Mouse (Mus musculus): ENCODE results near the gene Sap30bp. TPM values are rescaled to one million over a fixed set of nuclear protein-coding genes. Genes with fewer than 3 reads are reported as not detected.
A peak's percentile ranks its signal among the peaks of the same experiment; 100 is the strongest.

The Sap30bp gene
- polyA plus RNA-seq, 1 experiment from 2014 or later: 29.2 TPM

- Histone ChIP-seq H3K9ac (ENCODE audit: low read depth, low read length) (no peak overlapping the region), H3K27me3 (replicated peaks; ENCODE audit: control insufficient read depth, insufficient read depth, low read length) (no peaks in the 10 kb centered on the region), H3K36me3 (ENCODE audit: control insufficient read depth, insufficient read depth, low read length) (peaks cover 12% of the 10 kb centered on the region; the same call in 1 of the 2 replicates), H3K4me2 (ENCODE audit: low read depth, low read length) (no peak overlapping the region), H3K4me1 (ENCODE audit: control insufficient read depth, insufficient read depth, low read length) (peaks cover 42% of the 10 kb centered on the region), H3K9me3 (ENCODE audit: control insufficient read depth, low read length) (no peaks in the 10 kb centered on the region), H3K27ac (ENCODE audit: low read length) (no peak overlapping the region), H3K4me3 (ENCODE audit: low read length) (no peak overlapping the region)
- no peak for ATAC-seq
- 93% methylated on average over 11 of the region's 11 CpGs for WGBS
These were observed 76.6 kb downstream of the Sap30bp start for GRCm38 (mm10) chr11:116009661-116010060.

GRCm38 (mm10) chr11:116010146-116010545 lies 77.1 kb downstream of the Sap30bp start:
- WGBS: 94% methylated on average over 8 of the region's 8 CpGs
- no peaks in the 10 kb centered on the region for H3K27me3 ChIP-seq (replicated peaks; ENCODE audit: control insufficient read depth, insufficient read depth, low read length)
- no peak overlapping the region for H3K27ac ChIP-seq (ENCODE audit: low read length)
- ATAC-seq: no peak
- H3K9ac ChIP-seq (ENCODE audit: low read depth, low read length): no peak overlapping the region; the same call in 1 of the 2 replicates
- no peak overlapping the region for H3K4me3 ChIP-seq (ENCODE audit: low read length)
- no peaks in the 10 kb centered on the region for H3K9me3 ChIP-seq (ENCODE audit: control insufficient read depth, low read length)
- H3K36me3 ChIP-seq (ENCODE audit: control insufficient read depth, insufficient read depth, low read length): peaks cover 12% of the 10 kb centered on the region; the same call in 1 of the 2 replicates
- no peak overlapping the region for H3K4me2 ChIP-seq (ENCODE audit: low read depth, low read length)
- H3K4me1 ChIP-seq (ENCODE audit: control insufficient read depth, insufficient read depth, low read length): peaks cover 40% of the 10 kb centered on the region

- H3K36me3 ChIP-seq (ENCODE audit: control insufficient read depth, insufficient read depth, low read length): peaks cover 12% of the 10 kb centered on the region; the same call in 1 of the 2 replicates
- no peaks in the 10 kb centered on the region for H3K27me3 ChIP-seq (replicated peaks; ENCODE audit: control insufficient read depth, insufficient read depth, low read length)
- H3K4me1 ChIP-seq (ENCODE audit: control insufficient read depth, insufficient read depth, low read length): peaks cover 33% of the 10 kb centered on the region
- whole genome bisulfite sequencing: 77% methylated on average over 5 of the region's 5 CpGs
- H3K27ac ChIP-seq (ENCODE audit: low read length): peak overlapping the region; percentile 96
- peak overlapping the region; percentile 77; the same call in 1 of the 2 replicates for H3K4me2 ChIP-seq (ENCODE audit: low read depth, low read length)
- H3K4me3 ChIP-seq (ENCODE audit: low read length): no peak overlapping the region
- no peak overlapping the region for H3K9ac ChIP-seq (ENCODE audit: low read depth, low read length)
- H3K9me3 ChIP-seq (ENCODE audit: control insufficient read depth, low read length): no peaks in the 10 kb centered on the region
- ATAC-seq: no peak
These were observed 77.9 kb downstream of the Sap30bp start for GRCm38 (mm10) chr11:116010948-116011347.

GRCm38 (mm10) chr11:116011529-116012261 lies 78.6 kb downstream of the Sap30bp start:
- H3K27me3 ChIP-seq (replicated peaks; ENCODE audit: control insufficient read depth, insufficient read depth, low read length): no peaks in the 10 kb centered on the region
- peak overlapping the region; percentile 80 for H3K4me3 ChIP-seq (ENCODE audit: low read length)
- H3K27ac ChIP-seq (ENCODE audit: low read length): peak overlapping the region; percentile 96
- H3K4me1 ChIP-seq (ENCODE audit: control insufficient read depth, insufficient read depth, low read length): peaks cover 26% of the 10 kb centered on the region
- peak; percentile 10; the same call in 1 of the 2 replicates for ATAC-seq
- 17% methylated on average over 14 of the region's 14 CpGs for WGBS
- H3K36me3 ChIP-seq (ENCODE audit: control insufficient read depth, insufficient read depth, low read length): peaks cover 12% of the 10 kb centered on the region; the same call in 1 of the 2 replicates
- no peaks in the 10 kb centered on the region for H3K9me3 ChIP-seq (ENCODE audit: control insufficient read depth, low read length)
- peak overlapping the region; percentile 77 for H3K4me2 ChIP-seq (ENCODE audit: low read depth, low read length)
- peak overlapping the region; percentile 92 for H3K9ac ChIP-seq (ENCODE audit: low read depth, low read length)

GRCm38 (mm10) chr11:116012262-116012947 lies 79.3 kb downstream of the Sap30bp start, which contains the start of gene Galk1:
Gene Galk1, minus strand, starts transcription at chr11:116012719.
- ATAC-seq: peak; percentile 89
- H3K27me3 ChIP-seq (replicated peaks; ENCODE audit: control insufficient read depth, insufficient read depth, low read length): no peaks in the 10 kb centered on the region
- H3K36me3 ChIP-seq (ENCODE audit: control insufficient read depth, insufficient read depth, low read length): peaks cover 7% of the 10 kb centered on the region; the same call in 1 of the 2 replicates
- WGBS: under 1% methylated on average over 55 of the region's 55 CpGs
- peaks cover 20% of the 10 kb centered on the region for H3K4me1 ChIP-seq (ENCODE audit: control insufficient read depth, insufficient read depth, low read length)
- H3K9ac ChIP-seq (ENCODE audit: low read depth, low read length): peak within 1 kb of the TSS; percentile 92
- H3K4me3 ChIP-seq (ENCODE audit: low read length): peak within 1 kb of the TSS; percentile 80
- H3K4me2 ChIP-seq (ENCODE audit: low read depth, low read length): peak within 1 kb of the TSS; percentile 77
- peak within 1 kb of the TSS; percentile 96 for H3K27ac ChIP-seq (ENCODE audit: low read length)
- no peaks in the 10 kb centered on the region for H3K9me3 ChIP-seq (ENCODE audit: control insufficient read depth, low read length)

GRCm38 (mm10) chr11:116014821-116015220 lies 81.7 kb downstream of the Sap30bp start:
- H3K9me3 ChIP-seq (ENCODE audit: control insufficient read depth, low read length): no peaks in the 10 kb centered on the region
- peak; percentile 8; the same call in 1 of the 2 replicates for ATAC-seq
- 0 out of 2 replicates have a peak overlapping the region, but pooled peaks have one; percentile 16 for H3K4me2 ChIP-seq (ENCODE audit: low read depth, low read length)
- peak overlapping the region; percentile 33 for H3K9ac ChIP-seq (ENCODE audit: low read depth, low read length)
- H3K4me3 ChIP-seq (ENCODE audit: low read length): no peak overlapping the region
- peaks cover 11% of the 10 kb centered on the region for H3K4me1 ChIP-seq (ENCODE audit: control insufficient read depth, insufficient read depth, low read length)
- H3K36me3 ChIP-seq (ENCODE audit: control insufficient read depth, insufficient read depth, low read length): peaks cover 2% of the 10 kb centered on the region; the same call in 1 of the 2 replicates
- no peaks in the 10 kb centered on the region for H3K27me3 ChIP-seq (replicated peaks; ENCODE audit: control insufficient read depth, insufficient read depth, low read length)
- 54% methylated on average over 8 of the region's 8 CpGs for WGBS
- peak overlapping the region; percentile 6; the same call in 1 of the 2 replicates for H3K27ac ChIP-seq (ENCODE audit: low read length)

Other genes with a start within 250 kb of the Sap30bp start
- gene Grb2, start 224.7 kb upstream of the Sap30bp start, polyA plus RNA-seq (2015; fragmentation: Nextera tagmentation; extraction: Ambion mirVana): 67.1 and 73.1 TPM in 2 replicates
- 19.7 and 21.1 TPM in 2 replicates for gene Tmem94, start 167.8 kb upstream of the Sap30bp start, polyA plus RNA-seq (2015; fragmentation: Nextera tagmentation; extraction: Ambion mirVana)
- gene Caskin2, start 119.6 kb upstream of the Sap30bp start, polyA plus RNA-seq (2015; fragmentation: Nextera tagmentation; extraction: Ambion mirVana): 11.2 and 11.7 TPM in 2 replicates
- gene Tsen54, start 118.6 kb upstream of the Sap30bp start, polyA plus RNA-seq (2015; fragmentation: Nextera tagmentation; extraction: Ambion mirVana): 34.2 and 37.7 TPM in 2 replicates
- gene Llgl2, start 109.2 kb upstream of the Sap30bp start, polyA plus RNA-seq (2015; fragmentation: Nextera tagmentation; extraction: Ambion mirVana): 102 and 107 TPM in 2 replicates
- gene Myo15b, start 74.9 kb upstream of the Sap30bp start, polyA plus RNA-seq (2015; fragmentation: Nextera tagmentation; extraction: Ambion mirVana): 168 and 230 TPM in 2 replicates
- gene Smim5, start 33.3 kb upstream of the Sap30bp start, polyA plus RNA-seq (2015; fragmentation: Nextera tagmentation; extraction: Ambion mirVana): 1.6 and 3.1 TPM in 2 replicates
- gene Smim6, start 21.3 kb upstream of the Sap30bp start, polyA plus RNA-seq (2015; fragmentation: Nextera tagmentation; extraction: Ambion mirVana): 33.8 and 38.6 TPM in 2 replicates
- gene Recql5, start 195 bp downstream of the Sap30bp start, polyA plus RNA-seq (2015; fragmentation: Nextera tagmentation; extraction: Ambion mirVana): 15.7 and 16.7 TPM in 2 replicates
- gene Itgb4, start 41.4 kb downstream of the Sap30bp start, polyA plus RNA-seq (2015; fragmentation: Nextera tagmentation; extraction: Ambion mirVana): 11.9 and 15.2 TPM in 2 replicates
- 360 and 389 TPM in 2 replicates for gene Galk1, start 79.4 kb downstream of the Sap30bp start, polyA plus RNA-seq (2015; fragmentation: Nextera tagmentation; extraction: Ambion mirVana)
- gene H3f3b, start 94.7 kb downstream of the Sap30bp start, polyA plus RNA-seq (2015; fragmentation: Nextera tagmentation; extraction: Ambion mirVana): 1,239 and 1,387 TPM in 2 replicates
- 22.9 and 24.4 TPM in 2 replicates for gene Unk, start 97.0 kb downstream of the Sap30bp start, polyA plus RNA-seq (2015; fragmentation: Nextera tagmentation; extraction: Ambion mirVana)
- gene Unc13d, start 144.7 kb downstream of the Sap30bp start, polyA plus RNA-seq (2015; fragmentation: Nextera tagmentation; extraction: Ambion mirVana): 6.4 and 7.5 TPM in 2 replicates
- gene Wbp2, start 153.7 kb downstream of the Sap30bp start, polyA plus RNA-seq (2015; fragmentation: Nextera tagmentation; extraction: Ambion mirVana): 135 and 160 TPM in 2 replicates
- 13.9 and 14.7 TPM in 2 replicates for gene Trim47, start 193.9 kb downstream of the Sap30bp start, polyA plus RNA-seq (2015; fragmentation: Nextera tagmentation; extraction: Ambion mirVana)
- gene Trim65, start 197.8 kb downstream of the Sap30bp start, polyA plus RNA-seq (2015; fragmentation: Nextera tagmentation; extraction: Ambion mirVana): 7.7 and 9.3 TPM in 2 replicates
- 104 and 110 TPM in 2 replicates for gene Mrpl38, start 205.6 kb downstream of the Sap30bp start, polyA plus RNA-seq (2015; fragmentation: Nextera tagmentation; extraction: Ambion mirVana)
- gene Fbf1, start 234.9 kb downstream of the Sap30bp start, polyA plus RNA-seq (2015; fragmentation: Nextera tagmentation; extraction: Ambion mirVana): 15.4 and 16.9 TPM in 2 replicates

Measured in intestine, embryonic 16.5 days (tissue).